Mouse (Mus musculus): ENCODE measurements at regions not wholly inside any gene's neighbourhood (a gene's known extent, or its start where the extent isn't known, plus 50 kb on each side); places are given as distances from the start of the nearest gene placed in this dataset.

DNA sequence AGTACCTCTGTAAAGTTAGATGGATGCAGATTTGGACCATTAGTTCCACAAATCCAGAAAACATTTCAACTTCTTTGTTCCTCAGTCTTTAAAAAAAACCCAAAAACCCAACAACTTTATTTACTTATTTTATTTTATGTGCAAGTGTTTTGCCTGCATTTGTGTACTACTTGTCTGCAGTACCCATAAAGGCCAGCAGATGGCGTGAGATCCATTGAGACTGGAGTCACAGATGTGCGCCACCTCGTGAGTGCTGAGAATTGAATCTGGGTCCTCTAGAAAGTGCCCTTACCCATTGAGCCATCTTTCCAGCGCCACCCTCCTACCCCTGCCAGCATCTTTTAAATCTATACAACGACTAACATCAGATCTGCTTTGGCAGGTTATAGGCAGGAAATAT is 53.0 kb downstream of the Gm12689 start:
- ATAC-seq (ENCODE audit: insufficient number of reproducible peaks, low FRiP score, low TSS enrichment): no peak

DNA sequence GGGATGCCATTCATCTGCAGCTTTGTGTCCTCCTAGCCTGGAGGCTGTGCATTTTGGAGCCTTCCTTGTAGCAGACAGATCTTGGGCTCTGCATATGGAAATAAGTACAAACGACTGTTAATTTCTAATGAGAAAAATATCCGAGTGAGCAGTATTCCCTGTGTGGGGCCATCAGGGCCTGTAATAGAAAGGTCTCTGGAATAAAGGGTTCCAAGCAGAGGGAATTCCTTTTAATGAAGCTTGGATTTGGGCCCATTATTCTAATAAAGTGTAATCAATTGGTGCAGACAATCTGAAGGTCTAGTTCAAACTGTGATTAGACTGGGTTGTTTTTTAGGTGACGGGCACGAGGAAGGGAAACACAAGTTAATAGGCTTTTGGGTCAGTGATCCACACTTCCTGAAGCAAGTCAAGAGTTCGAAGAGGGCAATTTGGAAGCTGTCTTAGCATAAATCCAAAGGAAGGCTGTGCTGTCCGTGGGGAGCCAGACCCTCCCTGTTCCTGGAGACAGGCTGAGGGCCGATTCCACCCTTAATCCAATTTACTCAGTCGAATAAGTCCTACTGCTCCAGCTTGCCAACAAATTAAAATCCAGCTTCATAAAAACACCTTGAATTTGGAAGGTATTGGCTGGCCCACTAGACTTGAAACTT is 57.5 kb downstream of the Gm12689 start:
- no peak for ATAC-seq (ENCODE audit: insufficient number of reproducible peaks, low FRiP score, low TSS enrichment)

DNA sequence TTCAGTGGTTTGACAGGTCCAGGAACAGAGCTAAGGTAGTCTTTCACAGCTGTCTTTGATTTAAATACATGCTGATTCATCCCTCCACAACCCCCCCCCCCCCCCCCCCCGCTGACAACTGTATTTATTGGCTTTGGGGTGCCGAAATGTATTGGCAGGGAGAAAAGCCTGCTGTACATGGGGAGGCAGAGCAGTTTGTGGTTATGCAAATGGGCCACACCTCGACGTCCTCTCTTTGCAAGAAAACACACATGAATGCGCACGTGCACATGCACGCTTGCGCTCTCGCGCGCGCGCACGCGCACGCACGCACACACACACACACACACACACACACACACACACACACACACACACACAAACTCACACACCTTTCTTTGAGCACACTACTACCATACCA is 58.5 kb downstream of the Gm12689 start:
- no peak for ATAC-seq (ENCODE audit: insufficient number of reproducible peaks, low FRiP score, low TSS enrichment)

DNA sequence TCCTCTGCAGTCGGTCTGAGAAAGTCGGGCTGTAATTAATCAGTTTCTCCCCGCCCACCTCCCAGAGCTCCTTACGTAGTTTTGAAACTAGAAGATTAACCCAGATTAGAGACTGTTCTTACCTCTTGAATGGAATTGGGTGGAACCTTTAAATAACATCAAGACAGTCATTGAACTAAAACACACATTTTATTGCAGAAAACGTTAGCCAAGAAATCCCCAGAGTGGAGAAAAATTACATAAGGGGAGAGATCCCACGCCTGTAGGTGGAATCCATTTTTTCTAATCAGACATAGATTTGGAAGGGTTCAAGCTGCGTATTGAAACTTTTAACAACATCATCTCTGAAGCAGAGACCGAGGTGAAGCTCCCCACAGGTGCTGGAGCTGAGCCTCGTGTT is 59.1 kb downstream of the Gm12689 start:
- no peak for ATAC-seq (ENCODE audit: insufficient number of reproducible peaks, low FRiP score, low TSS enrichment)

DNA sequence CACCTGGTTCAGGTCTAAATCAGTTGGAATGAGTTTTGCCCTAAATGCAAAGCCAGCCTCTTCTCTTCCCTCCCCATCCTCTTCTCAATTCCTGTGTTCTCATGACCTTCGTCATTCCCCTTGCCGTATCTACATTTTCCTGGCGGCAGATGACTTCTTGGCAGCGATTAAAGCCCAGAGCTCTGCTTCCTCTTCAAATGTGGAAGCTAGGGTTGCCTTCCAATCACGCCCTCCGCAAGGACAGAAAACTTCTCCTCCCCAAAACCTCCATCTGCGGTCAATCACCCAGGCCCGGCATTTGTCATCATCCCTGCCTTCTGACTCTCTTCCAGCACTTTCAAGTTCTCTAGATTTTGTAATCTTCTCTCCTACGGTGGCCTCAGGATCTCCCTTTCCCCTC is 72.3 kb downstream of the Gm12689 start:
- ATAC-seq (ENCODE audit: insufficient number of reproducible peaks, low FRiP score, low TSS enrichment): no peak

DNA sequence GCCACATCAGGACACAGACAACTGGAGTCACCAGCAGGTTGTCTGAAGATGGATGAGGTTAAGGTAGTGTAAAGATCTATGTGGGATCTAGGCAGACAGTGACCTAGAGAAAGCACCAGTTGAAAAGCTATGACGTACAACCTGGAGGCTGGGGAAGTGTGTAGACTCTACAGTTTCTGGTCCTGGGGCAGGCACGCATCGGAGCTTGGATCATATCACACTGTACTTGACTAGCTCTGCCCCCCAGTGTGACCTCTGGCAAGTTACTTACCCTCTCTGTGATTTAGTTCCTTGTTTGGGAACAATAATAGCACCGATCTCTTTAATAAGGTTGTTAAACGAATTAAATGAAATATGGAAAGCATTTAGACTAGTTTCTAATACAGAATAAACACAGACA is 75.5 kb downstream of the Gm12689 start:
- no peak for ATAC-seq (ENCODE audit: insufficient number of reproducible peaks, low FRiP score, low TSS enrichment)

DNA sequence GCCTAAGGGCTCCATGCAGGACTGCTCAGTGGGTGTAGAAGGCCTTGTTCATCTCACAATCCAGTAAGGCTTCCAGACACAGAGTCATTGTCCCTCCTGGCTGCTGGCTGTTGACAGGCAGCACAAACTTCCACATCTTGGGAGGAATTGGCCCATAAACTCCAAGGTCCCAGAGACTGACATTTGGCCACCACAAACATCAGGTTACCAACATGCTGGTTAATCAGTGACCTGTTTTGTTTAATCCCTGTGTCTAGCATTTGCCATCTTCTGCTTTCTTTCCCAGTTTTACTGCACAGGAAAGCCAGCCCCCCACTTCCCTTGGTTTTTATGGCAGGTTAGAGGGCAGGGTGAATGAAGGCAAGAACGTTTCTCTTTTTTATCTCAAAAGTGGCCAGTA is 80.5 kb downstream of the Gm12689 start:
- ATAC-seq (ENCODE audit: insufficient number of reproducible peaks, low FRiP score, low TSS enrichment): no peak

DNA sequence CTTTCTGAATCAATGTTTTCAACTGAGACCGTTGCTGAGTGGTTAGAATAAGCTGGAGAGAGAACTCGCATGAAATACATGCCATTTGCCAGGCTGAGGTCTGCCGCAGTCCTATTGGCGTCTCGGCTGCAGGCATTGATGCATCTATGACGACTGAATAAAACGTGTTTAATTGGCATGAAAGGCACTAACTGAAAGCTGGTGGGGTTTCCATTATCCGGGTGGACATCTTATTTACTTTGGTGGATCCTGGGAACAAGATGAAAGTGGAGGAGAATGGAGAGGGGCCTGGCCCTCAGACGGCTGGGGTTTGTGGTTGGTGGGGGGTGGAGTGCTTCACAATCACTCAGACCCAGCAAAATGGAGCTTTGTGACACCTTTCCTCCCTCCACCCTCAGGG is 81.2 kb downstream of the Gm12689 start:
- no peak for ATAC-seq (ENCODE audit: insufficient number of reproducible peaks, low FRiP score, low TSS enrichment)

DNA sequence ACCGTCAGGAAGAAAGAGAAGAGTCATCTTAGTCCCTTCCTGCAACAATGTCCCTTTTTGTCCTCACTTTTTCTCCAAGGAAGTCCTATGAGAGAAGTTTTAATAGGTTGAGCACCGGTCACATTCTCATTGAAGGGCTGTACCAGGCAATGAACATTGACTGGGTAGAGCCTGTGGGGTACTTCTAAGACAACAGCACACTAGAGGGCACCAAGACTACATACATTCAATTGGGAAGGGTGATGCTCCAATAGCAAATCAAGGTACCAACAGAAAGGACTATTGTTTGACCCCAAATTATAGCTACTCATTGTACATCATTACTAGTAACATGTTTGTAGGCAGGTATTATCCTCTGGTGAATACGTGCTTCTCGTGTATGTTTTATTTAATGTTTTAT is 84.3 kb downstream of the Gm12689 start:
- ATAC-seq (ENCODE audit: insufficient number of reproducible peaks, low FRiP score, low TSS enrichment): no peak

DNA sequence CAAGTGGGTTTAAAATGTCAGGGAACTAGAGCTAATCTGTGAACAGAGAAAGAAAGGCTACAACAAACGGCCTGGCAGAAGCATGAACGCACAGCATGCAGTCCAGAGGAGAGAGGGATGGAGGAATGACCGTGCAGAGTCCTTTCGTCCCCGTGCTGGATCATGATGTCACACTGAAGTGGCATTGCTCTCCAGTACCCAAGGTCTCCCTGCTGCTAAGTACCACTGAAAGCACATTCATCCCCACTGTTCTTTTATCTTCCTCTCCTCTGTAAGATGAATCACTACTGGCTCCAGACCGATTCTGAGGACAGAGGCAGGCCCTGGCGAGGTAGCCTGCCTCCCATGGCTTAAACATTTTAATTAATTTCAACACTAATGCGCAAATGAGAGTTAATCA is 89.7 kb downstream of the Gm12689 start:
- no peak for ATAC-seq (ENCODE audit: insufficient number of reproducible peaks, low FRiP score, low TSS enrichment)

DNA sequence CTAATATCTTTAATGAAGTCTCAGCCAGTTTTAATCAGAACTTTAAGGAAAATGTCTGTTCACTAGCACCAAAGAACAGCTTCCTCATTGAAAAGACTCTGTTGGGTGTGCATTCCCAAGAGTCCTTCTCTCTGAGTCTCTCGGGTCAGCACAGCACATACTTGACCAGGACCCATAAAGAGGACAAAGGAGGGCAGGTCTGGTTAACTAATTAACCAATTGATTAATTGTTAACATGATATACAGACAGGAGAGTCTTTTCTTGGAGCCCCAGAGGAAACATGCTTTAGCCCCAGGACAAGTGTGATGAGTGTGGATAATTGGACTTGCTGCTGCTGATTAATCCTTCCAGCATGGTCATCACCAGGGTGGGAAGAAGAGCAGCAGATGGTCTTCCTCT is 93.7 kb downstream of the Gm12689 start:
- ATAC-seq (ENCODE audit: insufficient number of reproducible peaks, low FRiP score, low TSS enrichment): no peak

DNA sequence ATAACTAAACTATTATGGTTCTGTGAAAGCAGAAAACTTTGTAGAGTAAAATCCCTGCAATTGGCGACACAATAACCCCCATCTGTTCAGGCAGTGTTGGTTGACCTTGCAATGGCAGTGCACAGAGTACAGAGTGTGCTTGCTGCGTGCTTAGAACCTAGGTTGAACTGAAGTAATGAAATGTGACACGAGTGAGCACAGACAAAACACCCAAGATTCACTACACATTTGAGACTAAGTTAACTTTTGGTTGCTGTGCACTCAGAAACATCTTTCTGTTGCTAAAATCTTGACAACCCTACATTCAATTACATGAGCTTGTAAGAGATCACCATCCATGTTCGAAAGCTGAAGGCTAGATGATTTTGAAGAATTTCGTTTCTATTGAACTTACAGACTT is 97.3 kb downstream of the Gm12689 start:
- ATAC-seq (ENCODE audit: insufficient number of reproducible peaks, low FRiP score, low TSS enrichment): no peak

DNA sequence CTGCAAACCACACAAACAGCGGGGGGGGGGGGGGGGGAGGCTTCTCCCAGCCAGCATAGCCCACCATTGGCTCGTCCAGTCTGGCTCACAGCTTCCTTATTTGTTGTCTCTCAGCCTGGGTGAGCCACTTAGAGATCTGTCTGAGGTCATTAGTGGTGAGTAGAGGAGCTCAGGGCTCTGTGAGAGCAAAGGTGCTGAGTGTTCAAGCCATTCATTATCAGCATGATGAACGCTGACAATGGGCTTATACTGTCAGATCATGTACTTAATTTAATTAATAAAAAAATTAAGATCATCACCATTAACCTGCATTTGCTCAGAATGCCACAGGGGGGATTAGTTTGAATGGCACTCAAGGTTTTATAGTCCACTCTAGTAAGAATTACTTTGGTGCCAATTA is 98.5 kb downstream of the Gm12689 start:
- no peak for ATAC-seq (ENCODE audit: insufficient number of reproducible peaks, low FRiP score, low TSS enrichment)

DNA sequence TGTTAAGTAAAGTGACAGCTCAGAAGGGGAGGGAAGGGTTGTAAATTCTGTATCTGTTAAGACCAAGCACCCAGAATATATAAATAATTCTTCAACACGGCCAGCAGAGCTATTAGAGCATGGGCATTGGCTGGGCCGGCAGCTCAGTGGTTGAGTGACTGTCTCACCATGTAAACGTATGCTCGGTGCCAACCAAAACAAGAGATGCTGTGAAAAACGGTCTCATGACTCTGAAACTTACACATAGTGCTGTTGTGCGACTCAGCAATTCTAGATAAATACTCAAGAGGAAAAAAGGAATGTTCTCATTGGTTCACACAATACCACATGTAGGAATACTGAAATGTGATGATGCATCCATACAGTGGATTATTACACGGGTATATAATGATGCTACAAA is 111.8 kb downstream of the Gm12689 start:
- no peak for ATAC-seq (ENCODE audit: insufficient number of reproducible peaks, low FRiP score, low TSS enrichment)

DNA sequence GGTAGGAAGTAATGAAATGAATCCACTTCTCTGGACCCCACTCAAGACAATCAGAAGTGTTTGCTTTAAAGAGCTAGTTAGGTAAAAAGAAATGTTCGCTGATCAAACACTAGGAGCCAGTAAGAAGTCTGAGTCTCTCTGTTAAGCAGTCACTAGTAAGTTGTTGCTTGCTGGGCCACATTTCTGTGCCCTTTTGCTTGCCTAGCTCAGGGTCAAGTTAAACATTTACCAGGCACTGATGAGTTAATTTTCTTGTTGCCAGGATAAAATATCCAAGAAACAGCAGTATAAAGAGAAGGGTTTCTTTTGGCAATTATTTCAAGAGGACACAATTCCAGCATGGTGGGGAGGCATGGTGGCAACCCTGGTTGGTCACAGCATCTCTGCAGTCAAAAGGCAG is 127.7 kb downstream of the Gm12689 start:
- no peak for ATAC-seq (ENCODE audit: insufficient number of reproducible peaks, low FRiP score, low TSS enrichment)

DNA sequence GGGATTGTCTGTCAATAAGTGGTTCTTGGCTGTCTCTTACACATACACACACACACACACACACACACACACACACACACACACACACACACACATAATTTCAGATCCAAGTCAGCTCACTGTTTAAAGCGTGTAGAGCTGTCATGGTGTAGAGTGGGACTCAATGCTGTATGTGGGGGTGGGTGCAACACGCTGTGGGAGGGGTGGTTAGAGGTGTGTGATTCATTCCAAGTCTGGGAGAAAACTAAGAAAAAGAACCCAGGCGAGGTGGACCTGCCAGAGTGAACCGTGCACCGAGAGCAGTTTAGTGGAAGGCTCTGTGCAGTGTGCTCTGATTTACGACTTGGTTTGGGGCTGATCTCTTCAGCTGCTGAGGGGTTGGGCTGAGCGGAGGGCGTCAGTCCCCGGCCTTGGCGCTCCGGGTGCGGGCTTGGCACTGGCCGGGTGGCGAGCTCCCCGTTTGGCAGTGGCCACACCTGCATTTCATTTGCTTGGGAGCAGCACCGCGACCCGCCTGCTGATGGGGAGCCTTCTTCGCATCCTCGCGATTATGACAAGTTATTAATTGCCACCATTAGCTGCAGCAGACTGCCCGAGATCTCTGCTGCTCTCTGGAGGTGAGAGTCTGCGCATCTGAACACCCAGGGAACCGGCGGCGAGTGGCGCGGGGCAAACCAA is 149.5 kb downstream of the Gm12689 start:
- peak; percentile 38; the same call in 1 of the 2 replicates for ATAC-seq (ENCODE audit: insufficient number of reproducible peaks, low FRiP score, low TSS enrichment)

DNA sequence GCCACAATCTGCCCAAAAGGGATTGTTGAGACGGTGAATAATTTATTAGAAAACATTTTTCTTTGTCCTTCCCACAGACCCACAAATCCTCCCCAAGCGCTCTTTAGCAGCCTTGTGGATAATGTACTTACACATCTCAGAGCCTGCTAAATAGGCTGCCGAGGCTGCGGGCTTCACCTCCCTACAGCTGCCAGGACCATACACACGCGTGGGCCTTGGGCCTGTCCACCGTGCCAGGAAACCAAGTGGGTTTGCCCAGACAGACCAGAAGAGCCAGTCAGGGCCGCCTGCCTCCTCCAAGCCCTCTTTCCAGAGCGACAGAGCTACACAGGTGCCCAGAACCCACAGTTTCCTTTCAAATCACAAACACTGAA is 150.0 kb downstream of the Gm12689 start:
- no peak for ATAC-seq (ENCODE audit: insufficient number of reproducible peaks, low FRiP score, low TSS enrichment)

DNA sequence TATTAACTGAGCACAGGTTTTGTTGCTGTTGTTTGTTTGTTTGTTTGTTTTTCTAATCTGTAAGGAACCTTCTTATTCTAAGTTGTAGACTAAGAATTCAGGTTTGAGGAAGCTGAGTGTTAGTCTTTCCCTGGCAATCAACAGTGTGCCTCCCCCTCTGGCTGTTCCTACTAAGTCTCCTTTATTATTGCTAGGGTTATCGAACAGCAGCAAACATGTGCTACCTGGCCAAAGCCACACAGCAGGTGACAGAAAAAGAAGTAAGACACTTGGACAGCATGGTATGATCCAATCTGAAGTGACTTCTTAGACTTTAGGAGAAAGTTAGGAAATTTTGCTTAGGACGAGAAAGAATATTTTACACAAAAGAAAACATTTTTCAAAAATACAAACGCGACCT is 163.3 kb downstream of the Gm12689 start:
- no peak for ATAC-seq (ENCODE audit: insufficient number of reproducible peaks, low FRiP score, low TSS enrichment)

DNA sequence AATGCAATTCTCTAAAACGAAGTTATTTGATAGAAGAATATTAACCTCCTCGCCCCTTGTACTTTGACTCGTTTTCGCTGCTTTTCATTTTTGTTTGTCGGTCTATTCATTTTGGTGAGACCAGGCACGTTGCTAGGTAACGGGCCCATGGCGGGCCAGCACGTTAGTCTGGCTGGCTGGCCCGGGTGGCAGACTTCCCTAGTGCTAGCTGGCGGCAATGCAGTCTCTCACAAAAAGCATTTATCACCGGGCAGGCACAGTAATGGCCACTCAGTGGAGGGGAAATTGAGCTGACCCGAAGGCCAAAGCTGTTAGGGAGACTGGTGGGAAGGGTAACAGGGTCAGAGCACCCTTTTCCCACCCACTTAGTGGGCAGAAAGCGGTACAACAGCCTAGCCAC is 163.7 kb downstream of the Gm12689 start:
- ATAC-seq (ENCODE audit: insufficient number of reproducible peaks, low FRiP score, low TSS enrichment): no peak

DNA sequence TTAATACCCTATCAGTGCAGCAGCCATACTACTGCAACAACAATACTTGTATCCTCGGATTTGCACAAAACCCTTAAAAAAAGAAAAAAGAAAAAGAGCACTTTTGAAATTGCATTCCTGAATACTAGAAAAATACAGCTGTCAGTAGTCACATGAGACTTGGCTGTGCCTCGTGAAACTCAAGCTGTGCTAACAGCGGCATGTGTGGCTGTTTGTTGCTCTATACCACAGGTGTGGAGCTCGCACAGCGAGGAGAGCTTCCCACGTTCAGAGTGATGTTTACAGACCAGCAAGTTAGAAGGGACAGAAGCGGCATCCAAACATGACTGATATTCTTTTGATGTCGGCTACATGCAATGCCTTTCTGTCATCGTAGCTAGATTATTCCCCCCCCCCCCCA is 169.8 kb downstream of the Gm12689 start:
- ATAC-seq (ENCODE audit: insufficient number of reproducible peaks, low FRiP score, low TSS enrichment): no peak

DNA sequence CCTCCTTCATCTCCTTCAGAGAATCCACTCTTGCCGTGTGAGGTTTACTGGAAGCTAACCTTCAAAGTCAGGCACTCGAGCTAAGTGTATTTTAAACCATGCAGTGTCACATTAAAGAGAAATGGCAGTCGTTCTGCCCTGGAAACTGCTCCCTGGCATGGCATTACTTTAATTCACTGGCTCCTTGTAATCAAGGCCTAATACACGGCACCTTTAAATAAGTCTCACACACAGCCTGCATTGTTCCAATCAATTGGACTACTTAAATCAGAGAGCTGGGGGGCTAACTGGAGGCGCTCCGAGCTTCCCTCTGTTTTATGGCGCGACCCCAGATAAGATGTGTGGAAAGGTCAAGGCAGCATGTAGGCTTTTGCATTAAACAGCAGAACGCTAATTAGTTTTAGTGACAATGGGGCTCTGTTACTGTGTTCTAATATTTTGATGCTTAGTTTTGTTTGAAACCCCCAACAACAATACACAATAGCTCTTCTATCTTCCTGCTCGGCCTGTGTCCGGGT is 180.1 kb downstream of the Gm12689 start:
- ATAC-seq (ENCODE audit: insufficient number of reproducible peaks, low FRiP score, low TSS enrichment): no peak

DNA sequence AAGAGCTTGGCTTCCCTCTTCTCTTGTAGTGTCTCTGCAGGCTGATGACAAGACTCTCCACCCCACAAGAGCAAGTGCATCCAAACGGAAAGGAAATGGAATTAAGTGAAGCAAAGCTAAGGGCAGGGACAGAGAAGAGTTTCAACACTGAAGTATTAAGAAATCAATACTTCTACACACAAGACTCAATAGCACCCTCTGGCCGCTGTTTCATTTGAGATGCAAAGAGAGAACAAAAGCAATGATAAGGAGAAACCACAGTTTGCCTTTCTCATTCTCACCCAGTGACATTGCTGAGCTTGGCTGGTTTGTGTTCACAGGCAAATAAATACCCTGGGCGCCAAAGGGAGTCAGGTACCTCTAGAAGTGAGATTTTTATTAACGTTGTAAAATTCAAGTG is 171.8 kb upstream of the Foxd3 start:
- no peak for ATAC-seq (ENCODE audit: insufficient number of reproducible peaks, low FRiP score, low TSS enrichment)
